Mouse (Mus musculus) CH12.LX (cell line): ENCODE data around the gene Cnksr3. TPM values are rescaled to one million over a fixed set of nuclear protein-coding genes. Genes with fewer than 3 reads are reported as not detected.

ENCODE experiments used
- DNase-seq: peaks from one replicate; pipeline ENCODE4 v3.0.0-alpha.2; 2013; ENCODE audit errors: extremely low read depth
- H3K27ac ChIP-seq: 2 replicates; pipeline ENCODE4 v1.5.1; 2012; ENCODE audit warnings: low read depth, mild to moderate bottlenecking, control low read depth, moderate library complexity; ENCODE audit not compliant: insufficient read depth
- H3K27me3 ChIP-seq: replicated peaks from 2 replicates; pipeline ENCODE3; 2012; ENCODE audit warnings: inconsistent platforms
- H3K36me3 ChIP-seq, 2 experiments: replicated peaks in 1 of 2; 2 replicates each; pipeline versions ENCODE3 to v1.6.1; 2012; ENCODE audit warnings: inconsistent platforms in 1 of 2, low read length in 1 of 2, mild to moderate bottlenecking in 1 of 2, mixed read lengths in 1 of 2, moderate library complexity in 1 of 2; ENCODE audit not compliant: control insufficient read depth in 1 of 2, insufficient read depth in 1 of 2
- H3K4me1 ChIP-seq, 2 experiments: 2 replicates each; pipeline ENCODE4 v1.6.1; 2012; ENCODE audit warnings: inconsistent platforms in 1 of 2, moderate library complexity in 1 of 2; ENCODE audit not compliant: insufficient read depth in 2 of 2, control insufficient read depth in 1 of 2
- H3K4me2 ChIP-seq: 2 replicates; pipeline ENCODE4 v1.6.1; 2012; ENCODE audit warnings: low read depth, mild to moderate bottlenecking, control low read depth; ENCODE audit not compliant: poor library complexity, insufficient read depth, severe bottlenecking
- H3K4me3 ChIP-seq, 3 experiments: fragments of 150-350 bp in 1 of 3; sonication (generic) in 1 of 3; replicated peaks in 1 of 3; 2 replicates each; pipeline versions ENCODE3 to v1.5.1; 2011 to 2012; ENCODE audit warnings: low read depth in 2 of 3, low read length in 2 of 3, mild to moderate bottlenecking in 2 of 3, moderate library complexity in 2 of 3, control low read depth in 1 of 3, improper control_type of control experiment in 1 of 3, inconsistent platforms in 1 of 3, mixed read lengths in 1 of 3; ENCODE audit not compliant: poor library complexity in 1 of 3
- H3K79me2 ChIP-seq: replicated peaks from 2 replicates; pipeline ENCODE4 v1.6.1; 2012; ENCODE audit warnings: mild to moderate bottlenecking, moderate library complexity; ENCODE audit not compliant: control insufficient read depth, poor library complexity, insufficient read depth, severe bottlenecking; ENCODE audit errors: extremely low read depth
- H3K9ac ChIP-seq: 2 replicates; pipeline ENCODE4 v1.6.1; 2012; ENCODE audit warnings: low read depth, mild to moderate bottlenecking, control low read depth, moderate library complexity; ENCODE audit not compliant: insufficient read depth
- H3K9me3 ChIP-seq: replicated peaks from 2 replicates; pipeline ENCODE3; 2012; ENCODE audit warnings: low read length, inconsistent platforms, mixed read lengths
- BHLHE40 ChIP-seq: IDR thresholded peaks from 2 replicates; pipeline ENCODE4 v1.6.1; 2011; ENCODE audit warnings: mild to moderate bottlenecking, low read depth, low read length, improper control_type of control experiment
- CHD2 ChIP-seq: IDR thresholded peaks from 2 replicates; pipeline ENCODE4 v1.6.1; 2011; ENCODE audit warnings: low read length, improper control_type of control experiment
- EP300 ChIP-seq: IDR thresholded peaks from 2 replicates; pipeline ENCODE4 v1.6.1; 2011; ENCODE audit warnings: low read length, improper control_type of control experiment
- GABPA ChIP-seq: IDR thresholded peaks from 2 replicates; pipeline ENCODE4 v1.6.1; 2012; ENCODE audit warnings: low read depth, low read length, improper control_type of control experiment, inconsistent platforms; ENCODE audit not compliant: insufficient replicate concordance
- HCFC1 ChIP-seq: IDR thresholded peaks from 2 replicates; pipeline ENCODE4 v1.6.1; 2012; ENCODE audit warnings: low read depth, mild to moderate bottlenecking, inconsistent platforms, low read length, improper control_type of control experiment
- KAT2A ChIP-seq: IDR thresholded peaks from 2 replicates; pipeline ENCODE4 v1.6.1; 2012; ENCODE audit warnings: low read length, improper control_type of control experiment, inconsistent platforms; ENCODE audit not compliant: insufficient replicate concordance
- MAX ChIP-seq: IDR thresholded peaks from 2 replicates; pipeline ENCODE4 v1.6.1; 2011; ENCODE audit warnings: low read length, improper control_type of control experiment
- MEF2A ChIP-seq: IDR thresholded peaks from 2 replicates; pipeline ENCODE4 v1.6.1; 2014; ENCODE audit warnings: low read depth, mild to moderate bottlenecking, inconsistent platforms, low read length, improper control_type of control experiment, borderline replicate concordance
- MXI1 ChIP-seq: IDR thresholded peaks from 2 replicates; pipeline ENCODE4 v1.6.1; 2011; ENCODE audit warnings: mild to moderate bottlenecking, low read depth, low read length, improper control_type of control experiment
- PAX5 ChIP-seq: IDR thresholded peaks from 2 replicates; pipeline ENCODE4 v1.6.1; 2012; ENCODE audit warnings: low read length, inconsistent platforms, mixed read lengths
- SMC3 ChIP-seq: IDR thresholded peaks from 2 replicates; pipeline ENCODE4 v1.6.1; 2011; ENCODE audit warnings: low read depth, low read length, improper control_type of control experiment
- USF1 ChIP-seq: IDR thresholded peaks from 2 replicates; pipeline ENCODE4 v1.6.1; 2014; ENCODE audit warnings: low read depth, mild to moderate bottlenecking, inconsistent platforms, low read length, improper control_type of control experiment
- USF2 ChIP-seq: conservative IDR thresholded peaks from 2 replicates; pipeline ENCODE4 v1.6.1; 2011; ENCODE audit warnings: low read depth, low read length, improper control_type of control experiment
- ZKSCAN1 ChIP-seq: IDR thresholded peaks from 2 replicates; pipeline ENCODE4 v1.6.1; 2012; ENCODE audit warnings: low read depth, inconsistent platforms, low read length, improper control_type of control experiment, borderline replicate concordance
- ZNF384 ChIP-seq: IDR thresholded peaks from 2 replicates; pipeline ENCODE4 v1.6.1; 2012; ENCODE audit warnings: low read depth, low read length, improper control_type of control experiment, inconsistent platforms
- dilution Hi-C: fragments of 300-500 bp; cut with MboI; formaldehyde crosslinking; loops from 2 replicates; pipeline ENCODE4 v1.14.3; 2020; ENCODE audit warnings: low sequenced_read_pairs; ENCODE audit not compliant: extremely low pct_unique_long_range_greater_than_20kb, extremely low pct_ligation_motif_present
- in situ Hi-C: fragments of 300-500 bp; cut with MboI; formaldehyde crosslinking; loops from 3 replicates; pipeline ENCODE4 v1.14.3; 2019; ENCODE audit warnings: low sequenced_read_pairs, low pct_ligation_motif_present, low pct_unique_long_range_greater_than_20kb, mixed read lengths
- polyA plus RNA-seq: library from polyadenylated mRNA; unstranded; fragments of >175 nt; gene quantifications from 2 replicates; pipeline ENCODE4 v1.2.1, GENCODE M21; 2012; ENCODE audit warnings: low read depth; ENCODE audit not compliant: insufficient read length
- total RNA-seq, 2 experiments: library from RNA; depleted of rRNA; stranded (reverse); fragments of 300-350 nt in 1 of 2; fragments of >200 nt in 1 of 2; gene quantifications; 2 replicates each; pipeline ENCODE4 v1.2.3; 2012 to 2014

The Cnksr3 gene
- total and polyA plus RNA-seq, 3 experiments, result 0.72 to 3.9 (median 2.9) TPM

DNA sequence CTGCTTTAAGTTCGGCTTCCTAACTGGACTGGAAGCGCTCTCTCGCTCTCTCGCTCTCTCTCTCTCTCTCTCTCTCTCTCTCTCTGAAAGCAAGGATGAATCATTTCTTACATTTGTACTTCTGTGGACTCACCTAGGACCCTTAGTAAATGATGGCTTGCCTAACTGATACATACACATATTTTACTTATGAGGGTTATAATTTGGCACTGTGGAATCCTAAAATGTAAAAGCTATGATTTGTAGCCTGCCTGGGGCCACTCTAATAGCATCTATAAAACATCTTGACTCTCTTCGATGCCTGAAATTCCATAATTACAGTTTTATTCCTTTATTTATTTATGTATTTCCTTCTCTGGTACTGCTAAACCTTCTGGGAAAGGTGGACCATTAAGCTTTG is 141.1 kb downstream of the Cnksr3 start:
- H3K4me1 ChIP-seq, result peaks cover 5 to 35% of the 10 kb centered on the region in 2 experiments; a peak in 3 of 4 replicates
- H3K27ac ChIP-seq, result no peak overlapping the region
- no peak overlapping the region for H3K4me3 ChIP-seq
- dilution Hi-C loops, result no loop called here
- in situ Hi-C loops, result loop anchor here (25.0 kb wide), 1 partner anchor 1259 kb away; the partner anchor contains the start of genes Fbxo5 and Mtrf1l
- DNase-seq, result no peak
- no peak overlapping the region for H3K4me2 ChIP-seq
- no peaks in the 10 kb centered on the region for H3K79me2 ChIP-seq
- no peak overlapping the region for H3K9ac ChIP-seq
- peaks cover 6% of the 10 kb centered on the region for H3K9me3 ChIP-seq
- no peaks in the 10 kb centered on the region for H3K27me3 ChIP-seq
- no peak for TF ChIP-seq SMC3
- TF ChIP-seq MXI1, result no peak
- TF ChIP-seq ZNF384, result no peak
- TF ChIP-seq EP300, result no peak
- no peak for TF ChIP-seq CHD2
- TF ChIP-seq GABPA, result no peak
- H3K36me3 ChIP-seq, result no peaks in the 10 kb centered on the region

DNA sequence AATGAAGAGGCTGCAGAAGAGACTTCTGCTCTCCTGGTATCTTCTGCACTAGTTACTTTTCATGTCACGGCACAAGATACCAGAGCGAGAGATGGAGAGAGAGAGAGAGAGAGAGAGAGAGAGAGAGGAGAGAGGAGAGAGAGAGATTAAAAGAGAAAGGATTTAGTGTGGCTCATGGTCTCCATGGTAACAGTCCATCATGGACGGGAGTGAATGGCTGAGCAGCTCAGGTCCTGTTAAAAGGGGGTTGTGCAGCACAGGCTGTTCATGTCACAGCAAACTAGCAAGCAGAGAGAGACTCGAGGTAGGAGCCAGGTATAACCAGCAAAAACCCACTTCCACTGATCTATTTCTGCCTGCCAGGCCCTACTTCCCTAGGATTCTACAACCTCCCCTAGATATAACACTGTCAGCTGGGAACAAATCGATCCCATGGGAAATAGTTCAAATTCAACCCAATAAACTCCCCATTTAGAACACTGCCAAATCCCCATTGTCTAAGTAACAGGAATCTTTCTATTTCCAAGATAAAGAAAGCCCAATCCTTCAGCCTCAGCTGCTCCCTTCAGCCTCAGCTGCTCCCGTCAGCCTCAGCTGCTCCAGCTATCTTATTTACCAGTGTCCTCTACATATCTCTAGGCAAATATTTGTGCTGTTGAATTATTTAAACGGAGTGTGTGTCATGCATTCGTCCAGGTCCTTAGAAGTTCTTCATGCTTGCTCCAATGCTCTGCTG is 141.8 kb downstream of the Cnksr3 start:
- no peak for DNase-seq
- H3K4me1 ChIP-seq, result peaks cover 4 to 35% of the 10 kb centered on the region in 2 experiments; a peak in 3 of 4 replicates
- dilution Hi-C loops, result no loop called here
- no peaks in the 10 kb centered on the region for H3K79me2 ChIP-seq
- H3K4me3 ChIP-seq, result no peak overlapping the region
- TF ChIP-seq BHLHE40 (no peak), USF1 (no peak), ZNF384 (no peak), MAX (no peak), MEF2A (no peak), ZKSCAN1 (no peak), KAT2A (no peak), USF2 (no peak), PAX5 (no peak), HCFC1 (no peak)
- no peaks in the 10 kb centered on the region for H3K36me3 ChIP-seq
- H3K4me2 ChIP-seq, result no peak overlapping the region
- no peak overlapping the region for H3K27ac ChIP-seq
- no peaks in the 10 kb centered on the region for H3K27me3 ChIP-seq
- in situ Hi-C loops, result loop anchor here (25.0 kb wide), 1 partner anchor 1258 kb away; the partner anchor contains the start of genes Fbxo5 and Mtrf1l
- no peak overlapping the region for H3K9ac ChIP-seq
- peaks cover 6% of the 10 kb centered on the region for H3K9me3 ChIP-seq
